Mouse (Mus musculus) A20 (cell line): ENCODE results near the gene Fbxl14.

Source experiments
- DNase-seq: peaks from one replicate; pipeline ENCODE4 v3.0.0-alpha.2; 2011; ENCODE audit warnings: low read depth, low spot score

Fbxl14 gene

DNA sequence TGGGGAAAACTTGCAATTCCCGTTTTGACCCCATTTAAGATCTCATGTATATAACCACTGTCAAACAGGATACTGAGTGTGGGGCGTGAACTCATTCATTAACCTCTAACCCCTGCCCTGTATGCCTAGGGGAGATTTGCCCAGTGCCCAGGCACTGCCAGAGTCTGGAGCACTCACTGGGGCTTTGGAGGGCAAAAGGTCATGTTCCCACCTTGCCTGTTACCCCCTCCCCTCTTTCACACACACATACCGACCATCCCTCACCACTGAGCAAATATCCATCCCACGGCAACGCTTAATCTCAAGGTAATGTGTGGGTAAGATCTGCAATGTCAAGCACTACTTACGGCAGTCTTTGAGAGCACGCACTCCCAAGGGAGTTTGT lies 13.2 kb downstream of the Fbxl14 start:
- DNase-seq: no peak

GRCm38 (mm10) chr6:119499271-119499670 lies 19.8 kb downstream of the Fbxl14 start:
- no peak for DNase-seq

DNA sequence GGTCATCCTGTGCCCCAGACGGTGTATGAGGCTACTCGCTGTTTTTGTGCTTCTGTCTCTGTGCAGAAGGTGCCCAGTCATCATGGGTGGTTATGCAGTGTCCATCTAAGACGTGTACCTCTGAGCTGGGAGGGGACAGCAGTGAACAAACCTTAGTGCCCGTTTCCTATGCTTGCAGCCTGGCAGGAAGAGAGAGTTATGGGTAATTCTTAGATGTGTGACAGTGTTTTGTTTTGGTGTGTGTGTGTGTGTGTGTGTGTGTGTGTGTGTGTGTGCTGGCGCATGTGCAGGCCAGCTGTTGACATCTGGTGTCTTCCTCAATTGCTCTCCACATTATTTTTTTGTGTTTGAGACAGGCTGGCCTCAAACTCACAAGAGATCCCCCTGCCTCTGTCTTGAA lies 20.6 kb downstream of the Fbxl14 start:
- no peak for DNase-seq

- DNase-seq: peak; percentile 77
Observed at GRCm38 (mm10) chr6:119502031-119502430, 22.6 kb downstream of the Fbxl14 start.

GRCm38 (mm10) chr6:119504756-119505155 lies 25.3 kb downstream of the Fbxl14 start:
- no peak for DNase-seq

DNA sequence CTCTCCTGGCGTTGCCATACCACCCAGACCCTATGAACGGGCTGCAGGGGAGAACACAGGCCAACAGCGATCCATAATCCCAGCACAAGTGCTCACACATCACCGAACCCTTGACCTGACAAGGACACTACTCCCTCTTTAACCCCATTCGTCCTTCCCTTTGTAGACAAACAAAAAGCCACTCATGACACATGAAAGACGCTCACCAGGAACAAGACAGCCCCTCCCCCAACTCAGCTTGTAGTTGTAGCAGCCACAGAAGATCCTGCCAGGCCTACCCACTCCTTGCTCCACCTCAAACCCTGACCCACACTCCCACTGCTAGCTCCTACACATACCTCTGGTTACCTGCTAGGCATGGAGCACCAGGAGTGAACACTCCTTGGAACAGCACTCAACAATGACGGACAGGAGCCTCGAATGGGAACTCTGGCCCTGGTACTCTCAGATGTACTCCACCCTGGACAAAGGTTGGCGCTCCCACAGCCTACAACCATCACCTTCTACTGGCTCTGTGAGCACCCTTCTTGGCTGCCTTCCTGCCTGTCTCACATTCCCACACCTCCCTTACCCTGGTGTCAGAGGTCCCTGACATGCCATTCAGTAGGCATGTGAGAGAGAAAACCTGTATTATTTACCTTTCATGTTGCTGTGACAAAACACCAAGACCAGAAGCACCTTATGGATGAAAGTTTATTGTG lies 26.2 kb downstream of the Fbxl14 start:
- no peak for DNase-seq

DNA sequence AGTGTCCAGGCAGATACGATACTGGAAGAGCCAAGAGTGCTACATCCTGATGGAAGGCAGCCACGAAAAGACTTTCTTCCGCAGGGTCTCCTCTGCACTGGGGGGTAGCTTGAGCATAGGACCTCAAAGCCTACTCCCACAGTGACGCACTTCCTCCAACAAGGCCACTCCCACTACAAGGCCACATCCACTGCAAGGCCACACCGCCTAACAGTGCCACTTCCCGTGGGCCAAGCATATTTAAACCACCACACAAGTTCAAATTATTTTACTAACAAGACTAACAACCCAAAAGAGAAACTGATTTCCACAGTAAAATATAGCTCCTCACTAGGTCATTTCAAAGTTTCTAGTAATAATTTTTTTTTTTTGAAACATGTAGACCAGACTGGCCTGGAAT lies 28.8 kb downstream of the Fbxl14 start:
- peak; percentile 15 for DNase-seq

DNA sequence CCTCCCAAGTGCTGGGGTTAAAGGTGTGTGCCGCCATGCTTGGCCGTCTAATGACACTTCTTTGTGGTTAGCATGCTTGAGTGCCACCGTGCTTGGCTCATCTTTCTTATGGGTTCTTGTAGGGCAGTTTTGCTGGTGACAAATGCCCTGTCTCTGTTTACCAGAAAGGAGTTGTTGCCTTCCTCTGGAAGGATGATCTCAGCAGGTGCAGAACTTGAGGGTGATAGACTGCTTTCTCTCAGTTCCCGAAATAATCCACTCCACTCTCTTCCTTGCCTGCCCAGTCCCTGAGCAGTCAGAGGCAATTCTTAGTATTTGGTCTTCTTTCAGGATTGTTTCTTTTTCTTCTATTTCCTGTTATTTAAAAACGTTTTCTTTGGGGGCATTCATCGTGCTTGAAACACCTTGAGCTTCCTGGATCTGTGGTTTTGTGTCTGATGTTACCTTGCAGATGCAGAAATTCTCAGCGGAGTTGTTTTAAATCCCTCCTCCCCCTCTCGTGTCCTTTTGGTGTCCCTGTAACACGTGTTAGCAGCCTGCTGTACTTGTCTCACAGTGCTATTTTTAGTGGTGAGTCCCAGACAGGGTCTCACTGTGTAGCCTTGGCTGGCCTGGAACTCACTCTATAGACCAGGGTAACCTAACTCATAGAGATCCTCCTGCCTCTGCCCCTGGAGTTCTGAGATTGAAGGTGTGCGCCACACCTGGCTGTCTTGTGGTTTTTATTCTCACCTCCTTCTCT lies 29.3 kb downstream of the Fbxl14 start:
- peak; percentile 59 for DNase-seq

DNA sequence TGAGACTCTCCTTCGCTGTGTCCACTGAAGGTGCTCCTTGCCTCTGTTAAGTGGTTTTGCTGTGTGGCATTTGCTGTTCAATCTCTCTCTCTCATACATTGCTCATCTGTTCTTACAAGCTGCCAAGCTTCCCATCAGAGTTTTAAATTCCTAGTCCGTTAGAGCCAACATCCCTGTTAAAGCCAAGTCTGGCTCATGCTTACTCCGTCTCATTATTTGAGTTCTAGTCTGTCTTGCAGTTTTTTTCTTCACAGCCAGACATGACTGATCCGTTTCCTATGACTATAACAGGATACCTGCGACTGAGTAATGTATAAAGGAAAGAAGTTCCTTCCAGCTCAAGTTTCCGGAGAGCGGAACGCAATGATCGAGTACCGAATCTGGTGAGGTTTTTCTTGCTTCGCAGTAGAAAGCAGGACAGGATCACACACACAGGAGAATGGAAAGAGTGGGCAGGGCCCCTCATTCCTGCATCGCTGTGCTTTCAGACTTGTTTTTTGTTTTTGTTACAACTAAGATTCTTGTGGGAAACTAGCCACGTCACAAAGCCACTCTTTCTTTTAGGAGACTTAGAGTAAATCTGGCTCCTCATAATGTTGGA lies 30.1 kb downstream of the Fbxl14 start:
- DNase-seq: no peak

GRCm38 (mm10) chr6:119512701-119513100 lies 33.2 kb downstream of the Fbxl14 start:
- no peak for DNase-seq

- no peak for DNase-seq
Observed at GRCm38 (mm10) chr6:119513452-119513851, 34.0 kb downstream of the Fbxl14 start.

GRCm38 (mm10) chr6:119514085-119514484 lies 34.6 kb downstream of the Fbxl14 start:
- DNase-seq: no peak

DNA sequence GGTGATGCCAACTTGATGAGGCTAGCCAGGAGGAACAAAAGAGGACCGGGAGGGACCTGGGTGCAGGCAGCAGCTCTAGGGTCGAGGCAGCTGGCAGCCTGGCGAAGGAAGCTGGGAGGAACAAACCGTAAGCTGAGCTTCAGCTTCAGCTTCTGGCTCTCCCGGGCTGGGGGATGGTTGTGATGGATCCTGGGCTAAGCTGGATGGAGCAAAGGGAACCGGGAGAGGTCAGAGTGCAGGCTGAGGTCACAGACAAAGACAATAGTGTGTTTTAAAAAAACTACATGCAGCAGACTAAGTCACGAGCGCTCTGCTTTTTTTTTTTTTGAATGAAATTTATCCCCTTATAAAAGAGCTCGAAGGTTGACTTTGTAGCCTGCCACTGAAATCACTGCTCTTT lies 41.3 kb downstream of the Fbxl14 start:
- DNase-seq: no peak

DNA sequence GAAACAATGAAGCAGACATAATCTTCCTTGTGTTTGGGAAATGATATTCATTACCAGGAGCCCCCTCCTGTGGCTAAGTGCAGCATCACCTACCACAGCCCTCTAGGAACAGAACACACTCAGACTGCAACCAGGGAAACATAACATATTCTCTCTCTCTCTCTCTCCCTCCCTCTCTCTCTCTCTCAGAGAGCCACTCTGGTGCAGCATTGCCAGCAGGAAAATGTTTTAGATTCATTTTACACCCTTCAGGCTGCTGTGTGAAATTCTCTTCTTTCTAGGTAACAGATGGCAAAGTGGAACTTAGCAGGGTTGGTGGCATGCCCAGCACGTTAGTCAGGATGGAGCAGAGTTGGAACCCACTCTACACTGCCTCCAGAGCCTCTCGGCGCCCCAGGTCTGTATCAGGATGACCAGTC lies 42.0 kb downstream of the Fbxl14 start:
- DNase-seq: no peak

DNA sequence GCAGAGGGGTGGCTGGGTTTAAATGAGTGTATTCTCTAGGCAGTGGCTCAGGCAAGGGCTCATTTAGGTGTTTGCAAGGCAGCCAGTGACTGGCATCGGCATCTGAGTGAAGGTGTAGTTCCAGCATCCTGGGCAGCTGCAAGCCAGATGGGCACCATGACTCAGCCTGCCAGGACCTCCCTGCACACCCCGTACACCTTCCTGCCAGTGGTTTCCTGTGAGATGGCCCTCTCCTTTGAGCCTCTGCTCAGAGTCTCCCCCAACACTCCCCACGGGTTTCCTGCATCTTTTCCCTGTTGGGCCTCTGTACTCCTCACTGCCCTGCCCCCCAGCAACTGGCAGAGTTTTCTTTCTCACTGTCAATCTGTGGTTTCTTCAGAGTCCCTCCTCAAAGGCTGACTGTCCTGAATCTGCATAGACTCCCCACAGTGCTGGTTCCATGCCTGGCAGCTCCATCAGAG lies 42.5 kb downstream of the Fbxl14 start:
- DNase-seq: no peak

GRCm38 (mm10) chr6:119526498-119526897 lies 47.0 kb downstream of the Fbxl14 start:
- DNase-seq: no peak

GRCm38 (mm10) chr6:119529659-119530058 lies 50.2 kb downstream of the Fbxl14 start:
- DNase-seq: no peak
